Mouse (Mus musculus): ENCODE results near the gene Slc25a39. TPM values are rescaled to one million over a fixed set of nuclear protein-coding genes. Genes with fewer than 3 reads are reported as not detected.
A peak's percentile ranks its signal among the peaks of the same experiment; 100 is the strongest.

Slc25a39 gene
- total and polyA plus RNA-seq, 3 experiments: 183 to 325 TPM; not detected in 1

GRCm38 (mm10) chr11:102431728-102432114, 24.0 kb upstream of the Slc25a39 start (continued):
- TF ChIP-seq UBTF (IDR thresholded peaks at IDR 0.05; ENCODE audit: borderline replicate concordance, insufficient read depth, low read depth, low read length): no peak

GRCm38 (mm10) chr11:102431018-102431645, 23.4 kb upstream of the Slc25a39 start:
- Histone ChIP-seq H3K79me2 (ENCODE audit: control insufficient read depth, insufficient read depth, low read length, poor library complexity) (peaks cover 2% of the 10 kb centered on the region; the same call in 1 of the 2 replicates), H3K4me1 (ENCODE audit: control insufficient read depth in 1 of 2, insufficient read depth in 2 of 2, low read length in 2 of 2) (peaks cover 5 to 22% of the 10 kb centered on the region in 2 experiments), H3K4me3 (ENCODE audit: control insufficient read depth in 1 of 2, insufficient read depth in 1 of 2, low read depth in 2 of 2, low read length in 2 of 2) (peak overlapping the region; percentile 66 to 91), H3K27me3 (ENCODE audit: control insufficient read depth in 1 of 2, insufficient read depth in 2 of 2, low read length in 2 of 2) (no peaks in the 10 kb centered on the region), H3K27ac (ENCODE audit: control insufficient read depth, low read depth, low read length) (peak overlapping the region; percentile 23), H3K36me3 (ENCODE audit: control insufficient read depth in 1 of 2, insufficient read depth in 2 of 2, low read length in 2 of 2) (peaks cover 0 to 11% of the 10 kb centered on the region in 2 experiments; a peak in 3 of 4 replicates), H3K9ac (ENCODE audit: control insufficient read depth, low read depth, low read length, poor library complexity, severe bottlenecking) (peak overlapping the region; percentile 68), H3K9me3 (replicated peaks; ENCODE audit: insufficient read depth, low read length) (no peaks in the 10 kb centered on the region)
- TF ChIP-seq RAD21 (IDR thresholded peaks at IDR 0.05; ENCODE audit: low read depth, low read length) (peak; percentile 76), CTCF (IDR thresholded peaks at IDR 0.05 in 2 of 3, conservative IDR thresholded peaks at IDR 0.05 in 1 of 3; ENCODE audit: control insufficient read depth in 1 of 3, insufficient read depth in 1 of 3, low read depth in 2 of 3, low read length in 3 of 3, poor library complexity in 1 of 3, severe bottlenecking in 1 of 3) (peak; percentile 82 to 94 (median 90)), SIN3A (IDR thresholded peaks at IDR 0.05; ENCODE audit: low read length) (peak; percentile 75), ETS1 (IDR thresholded peaks at IDR 0.05; ENCODE audit: low read depth, low read length) (peak; percentile 10; the same call in 1 of the 2 replicates), SMC3 (IDR thresholded peaks at IDR 0.05; ENCODE audit: low read depth, low read length) (peak; percentile 86), NRF1 (IDR thresholded peaks at IDR 0.05; ENCODE audit: insufficient read depth, low read depth, low read length, poor library complexity, severe bottlenecking) (no peak), UBTF (IDR thresholded peaks at IDR 0.05; ENCODE audit: borderline replicate concordance, insufficient read depth, low read depth, low read length) (no peak), TBP (IDR thresholded peaks at IDR 0.05; ENCODE audit: low read depth, low read length) (0 out of 2 replicates have a peak, but pooled peaks have one; percentile 38), ZC3H11A (IDR thresholded peaks at IDR 0.05; ENCODE audit: low read depth, low read length) (peak; percentile 23; the same call in 1 of the 2 replicates), E2F4 (IDR thresholded peaks at IDR 0.05; ENCODE audit: borderline replicate concordance, low read depth, low read length) (no peak), MAZ (IDR thresholded peaks at IDR 0.05; ENCODE audit: low read depth, low read length) (0 out of 2 replicates have a peak, but pooled peaks have one; percentile 73), ZMIZ1 (IDR thresholded peaks at IDR 0.05; ENCODE audit: low read depth, low read length) (no peak), CHD1 (IDR thresholded peaks at IDR 0.05; ENCODE audit: low read depth, low read length) (no peak), MYC (IDR thresholded peaks at IDR 0.05; ENCODE audit: low read depth, low read length) (no peak), ZKSCAN1 (IDR thresholded peaks at IDR 0.05; ENCODE audit: low read depth, low read length) (no peak), HCFC1 (IDR thresholded peaks at IDR 0.05; ENCODE audit: low read depth, low read length) (peak; percentile 24; the same call in 1 of the 2 replicates), RCOR1 (IDR thresholded peaks at IDR 0.05; ENCODE audit: low read depth, low read length) (0 out of 2 replicates have a peak, but pooled peaks have one; percentile 44), JUND (IDR thresholded peaks at IDR 0.05; ENCODE audit: low read depth, low read length) (no peak), USF2 (IDR thresholded peaks at IDR 0.05; ENCODE audit: borderline replicate concordance in 1 of 2, insufficient read depth in 1 of 2, low read depth in 1 of 2, low read length in 2 of 2) (no peak)
- DNase-seq (ENCODE audit: low read depth, low spot score): peak; percentile 91

Data from MEL (cell line).